Mouse (Mus musculus) lung, adult 2 months (tissue): ENCODE results near the gene Stxbp3.

Experiments used
- CTCF ChIP-seq: fragments of 200-500 bp; IDR thresholded peaks from 2 replicates; pipeline ENCODE4 v1.5.1; 2011; ENCODE audit warnings: mild to moderate bottlenecking, low read length, control low read depth; ENCODE audit not compliant: insufficient read depth
- POLR2A ChIP-seq: fragments of 200-500 bp; IDR thresholded peaks from 2 replicates; pipeline ENCODE4 v1.6.1; 2011; ENCODE audit warnings: low read depth, mild to moderate bottlenecking, control low read depth, low read length, borderline replicate concordance; ENCODE audit errors: extremely low read depth

DNA sequence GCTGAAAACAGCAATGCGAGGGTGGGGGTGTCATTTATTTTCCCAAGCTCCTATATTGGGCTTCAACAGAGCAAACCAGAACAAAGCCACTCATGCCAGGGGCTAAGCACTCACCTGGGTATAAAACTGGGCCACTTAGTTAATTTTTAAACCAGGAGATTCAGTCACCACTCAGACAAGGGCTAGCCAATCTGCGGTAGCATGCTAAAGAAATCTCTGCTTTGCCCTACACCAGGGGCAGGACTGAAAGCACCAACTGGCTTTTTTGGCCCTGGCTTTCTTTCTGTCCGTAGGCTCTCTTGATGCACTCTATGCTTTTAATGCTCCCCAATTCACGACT, 51.9 kb downstream of the Stxbp3 start:
- TF ChIP-seq CTCF (no peak), POLR2A (no peak)
